Mouse (Mus musculus) naive thymus-derived CD4-positive, alpha-beta T cell, adult 2 months (primary cell): ENCODE measurements around the gene Snrk.

Source experiments
- DNase-seq: peaks from one replicate; pipeline ENCODE4 v3.0.0-alpha.2; 2011; ENCODE audit warnings: low read depth

Snrk gene

GRCm38 (mm10) chr9:122185061-122185460 is 68.0 kb downstream of the Snrk start:
- DNase-seq, result peak; percentile 85

GRCm38 (mm10) chr9:122185953-122186352 is 68.9 kb downstream of the Snrk start:
- no peak for DNase-seq

GRCm38 (mm10) chr9:122186643-122187226 is 69.7 kb downstream of the Snrk start:
- DNase-seq, result no peak

GRCm38 (mm10) chr9:122187451-122187921 is 70.4 kb downstream of the Snrk start:
- peak; percentile 30 for DNase-seq

- DNase-seq, result peak; percentile 86
Observed at GRCm38 (mm10) chr9:122188724-122189123, 71.7 kb downstream of the Snrk start.

- peak; percentile 57 for DNase-seq
Observed at GRCm38 (mm10) chr9:122193361-122193760, 76.3 kb downstream of the Snrk start.

- DNase-seq, result peak; percentile 44
Observed at GRCm38 (mm10) chr9:122193823-122194222, 76.8 kb downstream of the Snrk start.

GRCm38 (mm10) chr9:122195042-122195682 is 78.1 kb downstream of the Snrk start:
- no peak for DNase-seq

- DNase-seq, result no peak
Observed at GRCm38 (mm10) chr9:122197021-122197420, 80.0 kb downstream of the Snrk start.

- DNase-seq, result no peak
Observed at GRCm38 (mm10) chr9:122198621-122199020, 81.6 kb downstream of the Snrk start.

- DNase-seq, result peak; percentile 66
Observed at GRCm38 (mm10) chr9:122199253-122199652, 82.2 kb downstream of the Snrk start.

GRCm38 (mm10) chr9:122204508-122204907 is 87.4 kb downstream of the Snrk start:
- peak; percentile 70 for DNase-seq

- DNase-seq, result no peak
Observed at GRCm38 (mm10) chr9:122205543-122206200, 88.6 kb downstream of the Snrk start.

- DNase-seq, result no peak
Observed at GRCm38 (mm10) chr9:122208311-122208710, 91.2 kb downstream of the Snrk start.

GRCm38 (mm10) chr9:122215118-122215517 is 98.1 kb downstream of the Snrk start:
- no peak for DNase-seq

GRCm38 (mm10) chr9:122216945-122217529 is 100.0 kb downstream of the Snrk start:
- DNase-seq, result no peak
